In genomic region chr8:119694696-119695095, GRCm38 (mm10) we compare ENCODE assay signal across 33 mouse cellular contexts. TPM values are rescaled to one million over a fixed set of nuclear protein-coding genes. Genes with fewer than 3 reads are reported as not detected.
"Had no signal": no experiment of that assay in that cellular context is flagged by ENCODE, and none has a peak within 500 bp of the region (broad histone marks: within the 10 kb centered on the region; RNA-seq: fewer than 3 reads in every experiment).

No protein-coding gene starts in this region.

- H3K4me2 ChIP-seq: embryonic facial prominence, embryonic 12.5 days; embryonic facial prominence, embryonic 13.5 days; embryonic facial prominence, embryonic 15.5 days; forebrain, embryonic 12.5 days; forebrain, embryonic 13.5 days; forebrain, embryonic 15.5 days had no signal

- H3K4me1 ChIP-seq: forebrain, embryonic 13.5 days had no signal

- H3K9ac ChIP-seq: embryonic facial prominence, embryonic 12.5 days; embryonic facial prominence, embryonic 13.5 days; embryonic facial prominence, embryonic 15.5 days; forebrain, embryonic 12.5 days; forebrain, embryonic 13.5 days; forebrain, embryonic 15.5 days; forebrain, postnatal 0 days had no signal

- H3K9me3 ChIP-seq: embryonic facial prominence, embryonic 10.5 days; embryonic facial prominence, embryonic 12.5 days; embryonic facial prominence, embryonic 13.5 days; embryonic facial prominence, embryonic 15.5 days; forebrain, embryonic 10.5 days; forebrain, embryonic 12.5 days; forebrain, embryonic 13.5 days; forebrain, embryonic 15.5 days had no signal

- H3K27ac ChIP-seq: embryonic facial prominence, embryonic 10.5 days; embryonic facial prominence, embryonic 12.5 days; embryonic facial prominence, embryonic 13.5 days; embryonic facial prominence, embryonic 15.5 days; forebrain, embryonic 10.5 days; forebrain, embryonic 12.5 days; forebrain, embryonic 13.5 days; forebrain, embryonic 15.5 days; gastrocnemius, adult 2 months; heart, adult 2 months had no signal

- DNase-seq: cerebellum, adult 2 months; cerebellum, adult 8-10 months; cerebellum, adult 9-10 months; cerebellum, adult 9-11 months; cerebellum, postnatal 10 days; cerebellum, postnatal 14 days; cerebellum, postnatal 25 days; cerebellum, postnatal 36 days; embryo, embryonic 11 days; forebrain, postnatal 0 days; gastrocnemius, adult 2 months; gastrocnemius, postnatal 10 days; gastrocnemius, postnatal 14 days; gastrocnemius, postnatal 25 days; gastrocnemius, postnatal 36 days; heart, adult 18-20 months; heart, adult 2 months had no signal

- H3K4me3 ChIP-seq: embryonic facial prominence, embryonic 10.5 days; embryonic facial prominence, embryonic 12.5 days; embryonic facial prominence, embryonic 13.5 days; embryonic facial prominence, embryonic 15.5 days; erythroblast, embryonic 14.5 days; forebrain, embryonic 10.5 days; forebrain, embryonic 12.5 days; forebrain, embryonic 13.5 days; forebrain, embryonic 15.5 days; gastrocnemius, adult 2 months; heart, adult 2 months had no signal

- ATAC-seq: forebrain, embryonic 13.5 days; forebrain, embryonic 14.5 days; forebrain, embryonic 15.5 days; forebrain, embryonic 16.5 days; forebrain, postnatal 0 days had no signal

- H3K36me3 ChIP-seq: embryonic facial prominence, embryonic 10.5 days; embryonic facial prominence, embryonic 12.5 days; embryonic facial prominence, embryonic 13.5 days; embryonic facial prominence, embryonic 15.5 days; forebrain, embryonic 10.5 days; forebrain, embryonic 12.5 days; forebrain, embryonic 15.5 days had no signal

RNA-seq across cellular contexts. Expression of gene Atp2c2, which starts 5.1 kb away (rescaled TPM):
- total RNA-seq: common myeloid progenitor, adult 5-6 weeks; forebrain, postnatal 0 days; gastrocnemius, adult 8-10 months; gastrocnemius, postnatal 10 days; gastrocnemius, postnatal 4 days; granulocyte monocyte progenitor cell, adult 5-6 weeks had no signal
- polyA plus RNA-seq: erythroblast, embryonic 14.5 days; forebrain, embryonic 13.5 days had no signal

RNA-seq across cellular contexts. Expression of gene Wfdc1, which starts 28.5 kb away (rescaled TPM):
- total RNA-seq: common myeloid progenitor, adult 5-6 weeks; granulocyte monocyte progenitor cell, adult 5-6 weeks had no signal
- polyA plus RNA-seq: erythroblast, embryonic 14.5 days had no signal

RNA-seq across cellular contexts. Expression of gene Kcng4, which starts 59.2 kb away (rescaled TPM):
- total RNA-seq: common myeloid progenitor, adult 5-6 weeks; granulocyte monocyte progenitor cell, adult 5-6 weeks had no signal
- polyA plus RNA-seq: embryonic facial prominence, embryonic 11.5 days; erythroblast, embryonic 14.5 days; forebrain, embryonic 16.5 days had no signal
